Mouse (Mus musculus) intestine, postnatal 0 days (tissue): ENCODE measurements at regions not wholly inside any gene's neighbourhood (a gene's known extent, or its start where the extent isn't known, plus 50 kb on each side); places are given as distances from the start of the nearest gene placed in this dataset.

ENCODE experiments used
- ATAC-seq: fragments of 200-750 bp; cut with Nextera tagmentation; 2 replicates; pipeline ENCODE4 v1.8.0; 2017; ENCODE audit warnings: mild to moderate bottlenecking, moderate TSS enrichment, moderate library complexity
- H3K27ac ChIP-seq: fragments of 300-500 bp; sonication (generic); 2 replicates; pipeline ENCODE4 v1.5.1; 2014; ENCODE audit warnings: mild to moderate bottlenecking, low read depth, low read length, moderate library complexity
- H3K27me3 ChIP-seq: fragments of 300-500 bp; sonication (generic); replicated peaks from 2 replicates; pipeline ENCODE4 v1.6.1; 2014; ENCODE audit warnings: low read length, mixed read lengths; ENCODE audit not compliant: control insufficient read depth, insufficient read depth
- H3K36me3 ChIP-seq: fragments of 300-500 bp; sonication (generic); 2 replicates; pipeline ENCODE4 v1.6.1; 2014; ENCODE audit warnings: mild to moderate bottlenecking, moderate library complexity; ENCODE audit not compliant: control insufficient read depth, insufficient read depth
- H3K4me1 ChIP-seq: fragments of 300-500 bp; sonication (generic); replicated peaks from 2 replicates; pipeline ENCODE4 v1.6.1; 2014; ENCODE audit warnings: antibody characterized with exemption, low read length, mixed read lengths; ENCODE audit not compliant: control insufficient read depth, insufficient read depth
- H3K4me2 ChIP-seq: fragments of 300-500 bp; sonication (generic); replicated peaks from 2 replicates; pipeline ENCODE4 v1.6.1; 2014; ENCODE audit warnings: low read depth, mild to moderate bottlenecking, moderate library complexity
- H3K4me3 ChIP-seq: fragments of 300-500 bp; sonication (generic); 2 replicates; pipeline ENCODE4 v1.5.1; 2014; ENCODE audit warnings: low read depth, low read length
- H3K9ac ChIP-seq: fragments of 300-500 bp; sonication (generic); 2 replicates; pipeline ENCODE4 v1.6.1; 2014; ENCODE audit warnings: mild to moderate bottlenecking, low read depth, low read length
- H3K9me3 ChIP-seq: fragments of 300-500 bp; sonication (generic); 2 replicates; pipeline ENCODE4 v1.6.1; 2016; ENCODE audit warnings: mixed run types; ENCODE audit not compliant: control insufficient read depth
- CTCF ChIP-seq: sonication (generic); IDR thresholded peaks from 2 replicates; pipeline ENCODE4 v1.5.1; 2016; ENCODE audit warnings: low read depth, mild to moderate bottlenecking, control low read depth, antibody characterized with exemption, moderate library complexity
- WGBS: fragments of 180-500 bp; shearing (Covaris S2); extraction: QIAGEN DNeasy Blood & Tissue Kit; methylation state at CpG from one replicate; pipeline ENCODE4 v1.1.7; 2014; 5-methylcytosine and 5-hydroxymethylcytosine counted together

DNA sequence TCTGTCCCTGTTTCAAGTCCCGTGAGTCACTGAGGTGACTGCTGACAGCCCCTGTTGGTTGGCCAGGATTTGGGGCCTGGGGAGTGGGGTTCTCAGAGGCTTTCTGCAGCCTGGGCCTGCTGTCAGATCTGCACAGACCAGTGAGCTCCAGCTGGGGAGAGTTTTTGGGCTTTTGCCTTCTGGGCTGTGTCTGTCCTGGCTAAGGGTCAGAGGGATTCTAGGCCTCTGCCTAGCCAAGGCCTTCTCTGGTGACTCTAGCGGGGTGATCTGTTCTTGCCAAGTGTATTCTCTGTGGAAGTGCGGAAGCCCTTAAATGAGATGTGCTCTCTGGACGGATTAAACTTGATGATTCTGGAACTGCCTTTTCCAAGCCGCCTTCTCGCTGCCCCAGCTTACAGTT is 131.2 kb upstream of the Pitx1 start:
- H3K36me3 ChIP-seq, result no peaks in the 10 kb centered on the region
- no peak for TF ChIP-seq CTCF
- H3K4me1 ChIP-seq, result no peaks in the 10 kb centered on the region
- H3K9ac ChIP-seq, result no peak overlapping the region
- no peaks in the 10 kb centered on the region for H3K9me3 ChIP-seq
- no peak overlapping the region for H3K4me3 ChIP-seq
- H3K27me3 ChIP-seq, result peaks cover 12% of the 10 kb centered on the region
- no peak for ATAC-seq
- H3K4me2 ChIP-seq, result no peak overlapping the region
- 88% methylated on average over 6 of the region's 6 CpGs for WGBS
- no peak overlapping the region for H3K27ac ChIP-seq

DNA sequence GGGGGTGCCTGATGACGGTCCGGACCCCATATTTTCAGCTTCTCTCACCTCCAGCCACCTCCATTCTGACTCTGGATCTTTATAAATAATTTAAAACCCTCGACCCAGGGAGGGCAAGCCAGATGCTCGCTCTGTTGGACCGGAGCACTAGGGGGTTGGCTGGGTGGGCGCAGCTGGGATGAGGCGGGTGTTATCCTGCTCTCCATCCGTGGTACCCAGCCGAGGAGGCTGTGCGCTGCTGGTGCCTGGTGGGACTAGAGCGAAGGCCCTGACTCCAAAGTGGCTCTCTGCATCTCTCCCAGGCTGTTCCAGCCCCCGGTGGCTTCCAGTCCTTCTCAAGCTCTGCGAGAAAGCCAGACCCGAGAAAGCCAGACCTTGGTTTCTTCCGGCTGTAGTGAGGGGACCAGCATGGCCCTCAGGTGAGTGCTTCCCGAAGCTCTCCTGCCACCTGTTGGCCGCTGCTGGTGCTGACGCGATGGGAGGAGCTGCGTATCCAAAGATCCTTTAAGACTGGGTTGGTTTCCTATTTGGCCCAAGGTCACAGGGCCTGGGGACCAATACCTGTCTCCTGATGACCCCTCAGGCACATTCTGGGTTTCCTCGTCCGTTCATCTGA is 127.1 kb upstream of the Pitx1 start:
- Histone ChIP-seq H3K4me1 (no peaks in the 10 kb centered on the region), H3K27me3 (peaks cover 19% of the 10 kb centered on the region), H3K27ac (no peak overlapping the region), H3K9me3 (no peaks in the 10 kb centered on the region), H3K4me2 (peak overlapping the region; percentile 33), H3K4me3 (0 out of 2 replicates have a peak overlapping the region, but pooled peaks have one; percentile 4), H3K36me3 (no peaks in the 10 kb centered on the region), H3K9ac (no peak overlapping the region)
- ATAC-seq, result peak; percentile 60
- peak; percentile 93 for TF ChIP-seq CTCF
- 18% methylated on average over 22 of the region's 22 CpGs for WGBS

DNA sequence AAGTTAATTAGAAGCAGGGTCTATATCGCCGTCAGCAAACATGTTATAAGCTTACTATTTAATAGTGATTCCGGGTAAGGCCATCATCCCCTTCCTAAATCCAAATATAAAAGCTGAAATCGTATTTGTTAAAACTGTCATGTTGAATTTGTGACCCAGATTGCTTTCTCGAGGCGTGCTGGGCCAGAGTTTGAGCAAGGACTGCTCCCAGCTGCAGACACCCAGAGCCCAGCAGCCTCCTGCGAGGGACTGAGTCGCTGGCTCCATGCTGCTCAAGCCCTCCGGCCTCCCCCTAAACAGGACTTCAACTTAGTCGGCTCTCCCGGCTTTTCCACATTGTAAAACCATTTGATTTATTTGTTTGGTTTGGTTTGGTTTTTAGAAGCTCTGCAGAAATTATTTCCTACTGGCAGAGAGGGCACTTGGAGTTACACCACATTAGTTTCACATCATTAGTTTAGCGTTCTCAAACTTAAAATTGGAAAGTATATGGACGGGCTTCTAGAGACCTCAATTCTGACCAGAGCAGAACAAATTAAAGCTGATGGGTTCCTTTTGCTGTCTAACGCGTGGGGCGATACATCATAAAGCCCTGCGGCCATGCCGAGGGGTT is 126.4 kb upstream of the Pitx1 start:
- no peak overlapping the region for H3K27ac ChIP-seq
- ATAC-seq, result no peak

DNA sequence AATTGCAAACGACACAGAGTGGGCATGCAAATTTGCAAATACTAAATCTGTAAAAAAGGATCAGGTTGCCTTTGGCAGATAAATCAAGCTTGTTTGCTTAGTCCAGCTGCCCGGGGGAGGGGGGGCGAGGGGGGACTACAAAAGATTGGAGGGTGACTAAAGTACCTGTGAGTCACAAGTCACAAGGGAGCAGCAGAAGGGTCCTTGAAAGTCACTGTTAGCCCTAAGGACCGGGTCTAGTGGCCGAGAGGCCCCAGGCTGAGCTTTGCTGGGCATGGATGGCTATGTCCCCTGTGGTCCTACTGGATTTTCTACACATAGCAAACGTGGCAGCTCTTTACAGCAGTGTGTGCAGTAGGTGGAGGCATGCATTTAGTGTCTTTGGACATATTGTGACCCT is 118.4 kb upstream of the Pitx1 start:
- Histone ChIP-seq H3K4me2 (no peak overlapping the region), H3K4me1 (no peaks in the 10 kb centered on the region), H3K9me3 (no peaks in the 10 kb centered on the region), H3K27ac (no peak overlapping the region), H3K36me3 (no peaks in the 10 kb centered on the region), H3K27me3 (peaks cover 23% of the 10 kb centered on the region; the same call in 1 of the 2 replicates), H3K9ac (no peak overlapping the region), H3K4me3 (no peak overlapping the region)
- no peak for TF ChIP-seq CTCF
- 53% methylated on average over 6 of the region's 6 CpGs for WGBS
- ATAC-seq, result no peak

More for the DNA sequence above, 126.4 kb upstream of the Pitx1 start:
- Histone ChIP-seq H3K9me3 (no peaks in the 10 kb centered on the region), H3K36me3 (no peaks in the 10 kb centered on the region), H3K9ac (no peak overlapping the region), H3K27me3 (peaks cover 24% of the 10 kb centered on the region), H3K4me2 (no peak overlapping the region), H3K4me1 (no peaks in the 10 kb centered on the region), H3K4me3 (no peak overlapping the region)
- WGBS, result 45% methylated on average over 18 of the region's 18 CpGs
- no peak for TF ChIP-seq CTCF

DNA sequence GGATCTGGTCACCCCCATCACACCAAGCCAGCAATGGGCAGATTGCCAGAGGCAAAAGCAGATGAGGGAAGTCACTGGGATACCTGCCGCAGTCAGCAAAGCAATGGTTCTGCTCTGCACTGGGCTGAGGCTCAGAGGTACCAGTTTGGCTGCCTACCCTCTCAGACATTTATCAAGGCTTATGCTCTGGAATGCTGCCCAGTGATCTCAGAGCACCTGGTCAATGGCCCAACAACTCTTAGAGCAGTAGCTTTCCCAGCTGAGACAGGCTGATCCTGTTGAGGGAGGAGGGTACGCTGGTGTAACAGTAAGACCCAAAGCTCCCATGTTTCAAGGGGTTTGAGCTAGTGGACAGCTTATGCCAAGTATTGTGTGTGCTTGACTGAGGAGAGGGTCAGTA is 117.4 kb upstream of the Pitx1 start:
- no peak overlapping the region for H3K4me3 ChIP-seq
- H3K9me3 ChIP-seq, result no peaks in the 10 kb centered on the region
- no peaks in the 10 kb centered on the region for H3K4me1 ChIP-seq
- H3K9ac ChIP-seq, result no peak overlapping the region
- no peak for ATAC-seq
- H3K36me3 ChIP-seq, result no peaks in the 10 kb centered on the region
- TF ChIP-seq CTCF, result no peak
- no peak overlapping the region for H3K27ac ChIP-seq
- no peak overlapping the region for H3K4me2 ChIP-seq
- 0 out of 2 replicates have a peak, but pooled peaks cover 18% of the 10 kb centered on the region for H3K27me3 ChIP-seq
- WGBS, result 94% methylated on average over 2 of the region's 2 CpGs

DNA sequence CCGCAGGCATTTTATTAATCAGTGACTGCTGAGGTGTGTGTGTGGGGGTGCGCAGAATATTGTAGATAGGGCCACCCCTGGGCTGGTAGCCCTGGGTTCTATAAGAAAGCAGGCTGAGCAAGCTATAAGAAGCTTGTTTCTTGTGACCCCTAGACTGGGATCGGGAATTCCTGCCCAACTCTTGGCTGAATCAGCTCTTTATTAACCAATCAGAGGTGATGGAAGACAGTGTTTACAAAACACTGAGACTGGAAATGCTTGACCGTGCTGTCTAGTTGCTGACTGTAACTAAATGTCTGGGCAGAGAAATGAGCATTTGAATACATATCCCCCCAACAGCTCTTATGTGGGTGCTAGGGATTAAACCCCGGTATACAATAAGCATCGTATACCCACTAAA is 114.8 kb upstream of the Pitx1 start:
- Histone ChIP-seq H3K4me1 (no peaks in the 10 kb centered on the region), H3K4me2 (no peak overlapping the region), H3K36me3 (no peaks in the 10 kb centered on the region), H3K27me3 (0 out of 2 replicates have a peak, but pooled peaks cover 2% of the 10 kb centered on the region), H3K27ac (no peak overlapping the region), H3K4me3 (no peak overlapping the region), H3K9ac (no peak overlapping the region), H3K9me3 (no peaks in the 10 kb centered on the region)
- TF ChIP-seq CTCF, result no peak
- no peak for ATAC-seq
- WGBS, result 78% methylated on average over 6 of the region's 6 CpGs
